Mouse (Mus musculus) cerebellum, adult 2 months (tissue): ENCODE results near the gene Upk3b.
"Not testable (repeated sequence)": the region's sequence is repeated elsewhere in the genome, so short reads cannot be mapped to it uniquely, and the experiment has no call there.

Experiments used
- CTCF ChIP-seq: fragments of 200-500 bp; IDR thresholded peaks from 2 replicates; pipeline ENCODE4 v1.5.1; 2011; ENCODE audit warnings: low read depth, mild to moderate bottlenecking, control low read depth, low read length, moderate library complexity, borderline replicate concordance; ENCODE audit not compliant: insufficient read depth
- POLR2A ChIP-seq: fragments of 200-500 bp; IDR thresholded peaks from 2 replicates; pipeline ENCODE4 v1.6.1; 2011; ENCODE audit warnings: low read length, control low read depth, borderline replicate concordance; ENCODE audit not compliant: insufficient read depth

DNA sequence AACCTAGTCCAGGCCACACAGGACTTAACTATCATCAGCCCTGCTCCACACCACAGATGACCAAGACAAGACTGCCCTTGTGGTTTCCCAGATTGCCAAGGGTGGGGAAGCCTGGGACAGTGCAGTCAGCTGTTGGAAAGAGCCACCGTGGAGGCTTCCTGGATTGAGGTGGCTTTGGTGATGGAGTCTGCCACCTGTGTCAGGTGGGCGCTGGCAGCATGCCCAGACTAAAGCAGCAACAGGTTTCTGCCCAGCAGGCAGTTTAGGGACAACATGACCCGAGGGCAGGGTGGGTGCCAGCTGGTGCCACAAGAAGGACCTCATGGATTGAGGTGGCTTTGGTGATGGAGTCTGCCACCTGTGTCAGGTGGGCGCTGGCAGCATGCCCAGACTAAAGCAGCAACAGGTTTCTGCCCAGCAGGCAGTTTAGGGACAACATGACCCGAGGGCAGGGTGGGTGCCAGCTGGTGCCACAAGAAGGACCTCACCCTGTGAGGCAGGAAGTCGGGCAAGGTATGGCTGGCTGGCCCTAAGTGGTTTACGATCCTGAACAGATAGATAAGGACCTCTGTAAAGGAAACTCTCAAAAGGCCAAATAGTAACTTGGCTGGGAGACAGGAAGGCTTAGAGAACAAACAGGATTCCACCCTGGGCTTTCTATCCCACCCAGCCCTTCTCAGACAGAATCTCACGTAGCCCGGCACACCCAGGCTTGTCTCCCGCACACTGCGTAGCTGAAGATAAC is 28.3 kb downstream of the Upk3b start:
- not testable (repeated sequence) for TF ChIP-seq CTCF, POLR2A
